Mouse (Mus musculus): Measurements from ENCODE around the gene Ptpra.

The Ptpra gene

GRCm38 (mm10) chr2:130449794-130450433 is at the start of gene Ptpra:
Gene Ptpra, plus strand, starts transcription at chr2:130450278.
- peak; percentile 93 for DNase-seq (ENCODE audit: extremely low spot score, low spot score)

- DNase-seq (ENCODE audit: extremely low spot score, low spot score): no peak
These were observed 48.2 kb upstream of the Ptpra start for GRCm38 (mm10) chr2:130401891-130402290.

- DNase-seq (ENCODE audit: extremely low spot score, low spot score): no peak
These were observed 45.1 kb upstream of the Ptpra start, which contains the start of the genes Gm28372 and 1700020A23Rik for GRCm38 (mm10) chr2:130404939-130405338. Gene Gm28372, plus strand, starts transcription at chr2:130405239. Gene 1700020A23Rik, plus strand, starts transcription at chr2:130405259.

- DNase-seq (ENCODE audit: extremely low spot score, low spot score): no peak
These were observed 43.9 kb upstream of the Ptpra start, which contains the start of gene Tmem239 for GRCm38 (mm10) chr2:130406178-130406577. Gene Tmem239, plus strand, starts transcription at chr2:130406478.

GRCm38 (mm10) chr2:130408194-130408593 is 41.9 kb upstream of the Ptpra start:
- DNase-seq (ENCODE audit: extremely low spot score, low spot score): peak; percentile 32

- peak; percentile 88 for DNase-seq (ENCODE audit: extremely low spot score, low spot score)
These were observed 38.3 kb upstream of the Ptpra start for GRCm38 (mm10) chr2:130411558-130412495.

GRCm38 (mm10) chr2:130412775-130413174 is 37.3 kb upstream of the Ptpra start:
- DNase-seq (ENCODE audit: extremely low spot score, low spot score): no peak

- DNase-seq (ENCODE audit: extremely low spot score, low spot score): no peak
These were observed 35.8 kb upstream of the Ptpra start for GRCm38 (mm10) chr2:130414094-130414856.

- no peak for DNase-seq (ENCODE audit: extremely low spot score, low spot score)
These were observed 28.1 kb upstream of the Ptpra start for GRCm38 (mm10) chr2:130421781-130422620.

- DNase-seq (ENCODE audit: extremely low spot score, low spot score): peak; percentile 86
These were observed 26.5 kb upstream of the Ptpra start for GRCm38 (mm10) chr2:130423397-130424125.

- peak; percentile 98 for DNase-seq (ENCODE audit: extremely low spot score, low spot score)
These were observed 25.8 kb upstream of the Ptpra start, which contains the start of the genes Vps16 and Pced1a for GRCm38 (mm10) chr2:130424126-130424853. Gene Vps16, plus strand, starts transcription at chr2:130424339. Gene Pced1a, minus strand, starts transcription at chr2:130424701.

- DNase-seq (ENCODE audit: extremely low spot score, low spot score): no peak
These were observed 25.0 kb upstream of the Ptpra start for GRCm38 (mm10) chr2:130425112-130425511.

- DNase-seq (ENCODE audit: extremely low spot score, low spot score): no peak
These were observed 20.2 kb upstream of the Ptpra start for GRCm38 (mm10) chr2:130429851-130430250.

GRCm38 (mm10) chr2:130430484-130430883 is 19.6 kb upstream of the Ptpra start:
- no peak for DNase-seq (ENCODE audit: extremely low spot score, low spot score)

GRCm38 (mm10) chr2:130432157-130432556 is 17.9 kb upstream of the Ptpra start:
- DNase-seq (ENCODE audit: extremely low spot score, low spot score): no peak

GRCm38 (mm10) chr2:130433152-130433551 is 16.9 kb upstream of the Ptpra start:
- DNase-seq (ENCODE audit: extremely low spot score, low spot score): no peak

- no peak for DNase-seq (ENCODE audit: extremely low spot score, low spot score)
These were observed 13.3 kb upstream of the Ptpra start for GRCm38 (mm10) chr2:130436769-130437168.

- no peak for DNase-seq (ENCODE audit: extremely low spot score, low spot score)
These were observed 11.2 kb upstream of the Ptpra start for GRCm38 (mm10) chr2:130438861-130439260.

Data from neural tube, embryonic 10.5 days (tissue).